Mouse (Mus musculus) cerebellum, adult 2 months (tissue): ENCODE data around the gene Olfr559. TPM values are rescaled to one million over a fixed set of nuclear protein-coding genes. Genes with fewer than 3 reads are reported as not detected.
A peak's percentile ranks its signal among the peaks of the same experiment; 100 is the strongest.

ENCODE experiments used
- DNase-seq, 2 experiments: peaks; one replicate each; pipeline ENCODE4 v3.0.0; 2021
- H3K27ac ChIP-seq: fragments of 200-500 bp; 2 replicates; pipeline ENCODE4 v1.5.1; 2012; ENCODE audit warnings: low read length, control low read depth, inconsistent platforms; ENCODE audit not compliant: insufficient read depth
- H3K27me3 ChIP-seq: fragments of 200-500 bp; 2 replicates; pipeline ENCODE4 v1.6.1; 2012; ENCODE audit warnings: inconsistent platforms, mild to moderate bottlenecking, low read length, moderate library complexity; ENCODE audit not compliant: control insufficient read depth, insufficient read depth
- H3K4me1 ChIP-seq: fragments of 200-500 bp; 2 replicates; pipeline ENCODE4 v1.6.1; 2011; ENCODE audit warnings: low read length; ENCODE audit not compliant: control insufficient read depth, insufficient read depth
- H3K4me3 ChIP-seq: fragments of 200-500 bp; replicated peaks from 2 replicates; pipeline ENCODE3; 2011; ENCODE audit warnings: mild to moderate bottlenecking, low read depth, low read length, control low read depth; ENCODE audit not compliant: insufficient read depth
- CTCF ChIP-seq: fragments of 200-500 bp; IDR thresholded peaks from 2 replicates; pipeline ENCODE4 v1.5.1; 2011; ENCODE audit warnings: low read depth, mild to moderate bottlenecking, control low read depth, low read length, moderate library complexity, borderline replicate concordance; ENCODE audit not compliant: insufficient read depth
- POLR2A ChIP-seq: fragments of 200-500 bp; IDR thresholded peaks from 2 replicates; pipeline ENCODE4 v1.6.1; 2011; ENCODE audit warnings: low read length, control low read depth, borderline replicate concordance; ENCODE audit not compliant: insufficient read depth
- WGBS: fragments of 180-500 bp; shearing (Covaris S2); methylation state at CpG from one replicate; pipeline ENCODE4 v1.1.7; 2018; 5-methylcytosine and 5-hydroxymethylcytosine counted together
- polyA plus RNA-seq: library from polyadenylated mRNA; depleted of rRNA; stranded (reverse); fragments of >200 nt; gene quantifications from 2 replicates; pipeline ENCODE4 v1.2.3, GENCODE M21; 2012; rRNA removed

The Olfr559 gene
- polyA plus RNA-seq, 1 experiment, result not detected

- TF ChIP-seq CTCF (no peak), POLR2A (no peak)
- 25% methylated on average over 7 of the region's 7 CpGs for WGBS
- Histone ChIP-seq H3K27ac (no peak overlapping the region), H3K4me1 (0 out of 2 replicates have a peak, but pooled peaks cover 6% of the 10 kb centered on the region), H3K4me3 (no peak overlapping the region), H3K27me3 (no peaks in the 10 kb centered on the region)
- peak; percentile 19 to 54 for DNase-seq
Measured at GRCm38 (mm10) chr7:102698461-102698860, 28.8 kb downstream of the Olfr559 start.

- Histone ChIP-seq H3K27me3 (no peaks in the 10 kb centered on the region), H3K4me1 (0 out of 2 replicates have a peak, but pooled peaks cover 6% of the 10 kb centered on the region), H3K27ac (no peak within 1 kb of the TSS), H3K4me3 (no peak within 1 kb of the TSS)
- TF ChIP-seq POLR2A (no peak), CTCF (peak; percentile 73)
- WGBS, result 45% methylated on average over 5 of the region's 5 CpGs
- peak in 1 of 2 experiments; percentile 5 for DNase-seq
Measured at GRCm38 (mm10) chr7:102695358-102696125, 31.7 kb downstream of the Olfr559 start, which contains the start of gene Olfr557. Olfr557 (plus strand) TSS chr7:102695910.

GRCm38 (mm10) chr7:102686944-102687501 is 40.3 kb downstream of the Olfr559 start, which contains the start of gene Trim68:
Trim68 (minus strand) TSS chr7:102687327.
- H3K27me3 ChIP-seq, result no peaks in the 10 kb centered on the region
- peak within 1 kb of the TSS; percentile 62 for H3K4me3 ChIP-seq
- WGBS, result under 1% methylated on average over 40 of the region's 40 CpGs
- peak; percentile 71 to 79 for DNase-seq
- no peak for TF ChIP-seq CTCF
- TF ChIP-seq POLR2A, result no peak
- no peak within 1 kb of the TSS for H3K27ac ChIP-seq
- H3K4me1 ChIP-seq, result no peaks in the 10 kb centered on the region

GRCm38 (mm10) chr7:102681916-102682315 is 45.4 kb downstream of the Olfr559 start:
- H3K4me3 ChIP-seq, result no peak overlapping the region
- H3K27me3 ChIP-seq, result no peaks in the 10 kb centered on the region
- TF ChIP-seq CTCF (no peak), POLR2A (no peak)
- WGBS, result 88% methylated on average over 1 of the region's 1 CpGs
- no peak overlapping the region for H3K27ac ChIP-seq
- no peaks in the 10 kb centered on the region for H3K4me1 ChIP-seq
- DNase-seq, result no peak

GRCm38 (mm10) chr7:102676225-102676624 is 51.1 kb downstream of the Olfr559 start:
- Histone ChIP-seq H3K4me3 (no peak overlapping the region), H3K4me1 (no peaks in the 10 kb centered on the region), H3K27ac (no peak overlapping the region), H3K27me3 (no peaks in the 10 kb centered on the region)
- TF ChIP-seq POLR2A (no peak), CTCF (no peak)
- DNase-seq, result no peak
- WGBS, result 90% methylated on average over 2 of the region's 2 CpGs

Other genes with a start within 250 kb of the Olfr559 start
- gene Olfr543, start 245.8 kb downstream of the Olfr559 start, polyA plus RNA-seq, result not detected in 2 replicates
- not detected in 2 replicates for gene Olfr544, start 239.2 kb downstream of the Olfr559 start, polyA plus RNA-seq
- gene Olfr545, start 227.9 kb downstream of the Olfr559 start, polyA plus RNA-seq, result not detected in 2 replicates
- gene Olfr547, start 192.7 kb downstream of the Olfr559 start, polyA plus RNA-seq, result not detected in 2 replicates
- gene Olfr548-ps1, start 186.6 kb downstream of the Olfr559 start, polyA plus RNA-seq, result not detected in 2 replicates
- gene Olfr549, start 177.6 kb downstream of the Olfr559 start, polyA plus RNA-seq, result not detected in 2 replicates
- gene Trim21, start 162.0 kb downstream of the Olfr559 start, polyA plus RNA-seq, result 1.8 and 2.2 TPM in 2 replicates
- not detected in 2 replicates for gene Olfr550, start 156.0 kb downstream of the Olfr559 start, polyA plus RNA-seq
- not detected in 2 replicates for gene Olfr551, start 135.6 kb downstream of the Olfr559 start, polyA plus RNA-seq
- gene Olfr552, start 129.7 kb downstream of the Olfr559 start, polyA plus RNA-seq, result not detected in 2 replicates
- gene Olfr553, start 109.3 kb downstream of the Olfr559 start, polyA plus RNA-seq, result not detected in 2 replicates
- not detected in 2 replicates for gene Olfr554, start 89.1 kb downstream of the Olfr559 start, polyA plus RNA-seq
- not detected in 2 replicates for gene Olfr555, start 68.7 kb downstream of the Olfr559 start, polyA plus RNA-seq
- gene Olfr556, start 62.6 kb downstream of the Olfr559 start, polyA plus RNA-seq, result not detected in 2 replicates
- 7.2 and 7.8 TPM in 2 replicates for gene Trim68, start 40.2 kb downstream of the Olfr559 start, polyA plus RNA-seq
- gene Olfr557, start 31.6 kb downstream of the Olfr559 start, polyA plus RNA-seq, result not detected in 2 replicates
- 0.49 and 0.52 TPM in 2 replicates for gene Olfr558, start 25.3 kb downstream of the Olfr559 start, polyA plus RNA-seq
- gene Olfr33, start 8.4 kb downstream of the Olfr559 start, polyA plus RNA-seq, result not detected in 2 replicates
- 0.07 TPM in 1 of 2 replicates, not detected in the other for gene Olfr560, start 31.9 kb upstream of the Olfr559 start, polyA plus RNA-seq
- gene Olfr78, start 32.0 kb upstream of the Olfr559 start, polyA plus RNA-seq, result 0.51 and 0.75 TPM in 2 replicates
- not detected in 2 replicates for gene Olfr561, start 43.7 kb upstream of the Olfr559 start, polyA plus RNA-seq
- not detected in 2 replicates for gene Olfr564, start 76.0 kb upstream of the Olfr559 start, polyA plus RNA-seq
- not detected in 2 replicates for gene Olfr566, start 131.3 kb upstream of the Olfr559 start, polyA plus RNA-seq
- gene Olfr568, start 149.6 kb upstream of the Olfr559 start, polyA plus RNA-seq, result not detected in 2 replicates
- not detected in 2 replicates for gene Olfr569, start 163.4 kb upstream of the Olfr559 start, polyA plus RNA-seq
- gene Olfr570, start 167.1 kb upstream of the Olfr559 start, polyA plus RNA-seq, result 0.19 TPM in 1 of 2 replicates, not detected in the other
- gene Olfr571, start 190.0 kb upstream of the Olfr559 start, polyA plus RNA-seq, result not detected in 2 replicates
- gene Olfr572, start 196.9 kb upstream of the Olfr559 start, polyA plus RNA-seq, result not detected in 2 replicates
- gene Olfr573-ps1, start 215.1 kb upstream of the Olfr559 start, polyA plus RNA-seq, result not detected in 2 replicates
- gene Olfr574, start 221.0 kb upstream of the Olfr559 start, polyA plus RNA-seq, result not detected in 2 replicates
- not detected in 2 replicates for gene Olfr575, start 231.3 kb upstream of the Olfr559 start, polyA plus RNA-seq
- not detected in 2 replicates for gene Olfr576, start 235.2 kb upstream of the Olfr559 start, polyA plus RNA-seq
- not detected in 2 replicates for gene Olfr577, start 248.5 kb upstream of the Olfr559 start, polyA plus RNA-seq